Mouse (Mus musculus) mouse trophoblast stem cell (cell line): Measurements from ENCODE around the gene Gpr146.

Source experiments
- in situ Hi-C, 2 experiments: fragments of 300-500 bp; cut with MseI, MboI; formaldehyde crosslinking; loops; 2 replicates in 1 of 2; 3 replicates in 1 of 2; pipeline ENCODE4 v1.15.1; 2025

The Gpr146 gene

DNA sequence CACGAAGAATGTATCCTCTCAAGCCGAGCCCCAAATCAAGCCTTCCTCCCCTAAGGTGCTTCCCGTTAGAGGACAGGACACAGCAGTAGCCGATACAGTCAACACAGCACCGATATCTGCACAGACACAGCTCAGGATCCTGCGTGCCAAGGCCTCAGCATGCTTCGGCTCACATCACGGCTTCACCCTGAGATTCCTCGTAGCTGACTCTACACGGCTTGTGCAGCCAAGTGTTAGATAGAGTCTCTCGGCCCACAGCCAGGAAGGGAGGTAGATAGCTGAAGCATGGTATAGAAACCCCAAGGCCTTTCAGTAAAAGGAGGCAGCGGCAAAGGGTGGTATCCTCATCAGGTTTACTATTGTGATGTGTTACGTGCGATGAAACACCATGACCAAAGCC lies 22.5 kb downstream of the Gpr146 start:
- in situ Hi-C loops, result no loop called here

DNA sequence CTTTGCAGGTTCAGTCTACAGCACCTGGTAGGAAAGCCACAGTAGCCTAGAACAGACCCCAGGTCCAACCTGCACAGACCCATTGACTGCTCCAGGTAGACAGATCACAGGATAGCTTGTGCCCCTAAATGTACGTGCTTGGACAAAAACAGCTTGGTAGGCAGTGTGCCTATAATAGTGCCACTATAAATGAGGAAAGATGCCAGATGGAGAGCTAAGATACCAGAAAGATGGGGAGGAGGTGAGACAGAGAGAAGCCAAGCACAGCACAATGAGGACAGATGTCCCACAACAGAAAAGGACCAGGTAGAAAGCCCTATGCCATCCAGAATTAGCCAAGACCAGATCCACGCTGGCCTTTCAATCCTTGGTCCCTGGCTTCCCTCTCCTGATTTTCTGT lies 24.6 kb downstream of the Gpr146 start:
- in situ Hi-C loops, result no loop called here

DNA sequence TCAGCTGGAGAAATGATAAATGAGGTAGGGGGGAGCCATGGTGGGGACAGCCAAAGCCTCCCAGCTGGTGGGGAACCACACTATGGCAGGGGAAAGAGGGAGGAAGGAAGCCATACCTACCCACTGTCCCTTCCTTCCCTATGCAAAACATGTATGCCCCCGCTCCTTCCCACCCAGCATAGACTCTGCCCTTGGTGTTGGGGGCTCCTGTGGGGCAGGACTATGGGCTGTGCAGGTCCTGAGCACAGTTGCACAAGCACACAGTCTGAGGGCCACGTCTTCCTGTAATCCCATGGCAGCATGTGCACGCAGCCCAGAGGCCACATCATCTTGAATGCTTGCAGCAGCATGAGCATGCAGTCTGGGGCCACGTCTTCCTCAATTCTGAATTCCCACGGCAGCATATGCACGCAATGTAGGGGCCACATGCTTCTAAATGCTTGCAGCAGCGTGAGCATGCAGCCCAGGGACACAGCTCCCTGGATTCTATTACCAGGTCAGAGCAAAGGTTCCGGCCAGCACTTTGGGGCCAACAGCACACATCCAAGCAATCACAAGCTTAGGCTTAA lies 26.3 kb downstream of the Gpr146 start:
- in situ Hi-C loops, result no loop called here

DNA sequence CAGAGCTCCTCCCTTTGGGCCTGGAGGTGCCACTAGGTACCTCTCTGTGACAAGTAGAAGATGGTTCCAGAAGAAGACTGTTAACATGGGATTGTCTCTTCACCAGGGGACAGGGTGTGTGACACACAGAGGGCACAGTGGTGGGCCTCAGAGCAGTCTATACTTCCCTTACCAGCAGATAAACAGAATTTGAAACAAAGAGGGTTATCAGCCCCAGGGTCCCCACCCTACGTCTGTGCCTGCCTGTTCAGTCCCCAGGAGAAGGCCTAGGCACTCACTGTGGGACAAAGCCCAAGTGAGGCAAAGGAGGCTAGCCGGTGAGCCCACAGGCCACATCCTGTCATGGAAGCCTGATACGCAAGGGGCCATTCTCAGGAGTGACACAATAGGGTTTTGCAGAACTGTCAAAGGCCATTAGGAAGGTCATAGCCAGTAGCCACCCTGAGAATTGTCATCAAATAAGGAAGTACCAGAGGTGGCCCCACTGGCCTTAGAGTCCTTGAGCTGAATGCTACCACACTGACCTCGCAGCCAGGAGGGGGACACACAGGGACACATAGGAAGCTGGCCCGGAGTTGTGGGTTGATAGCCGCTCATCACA lies 27.4 kb downstream of the Gpr146 start, which contains the start of gene C130050O18Rik:
TSS of gene C130050O18Rik (plus strand) at position 480 of the 601 bp plus-strand sequence.
- in situ Hi-C loops, result no loop called here

- in situ Hi-C loops, result no loop called here
Measured at GRCm38 (mm10) chr5:139405478-139405877, 28.0 kb downstream of the Gpr146 start.

GRCm38 (mm10) chr5:139405953-139406352 lies 28.5 kb downstream of the Gpr146 start:
- in situ Hi-C loops, result no loop called here

- in situ Hi-C loops, result no loop called here
Measured at GRCm38 (mm10) chr5:139407121-139407885, 29.8 kb downstream of the Gpr146 start.

GRCm38 (mm10) chr5:139408511-139408910 lies 31.0 kb downstream of the Gpr146 start:
- in situ Hi-C loops, result no loop called here

DNA sequence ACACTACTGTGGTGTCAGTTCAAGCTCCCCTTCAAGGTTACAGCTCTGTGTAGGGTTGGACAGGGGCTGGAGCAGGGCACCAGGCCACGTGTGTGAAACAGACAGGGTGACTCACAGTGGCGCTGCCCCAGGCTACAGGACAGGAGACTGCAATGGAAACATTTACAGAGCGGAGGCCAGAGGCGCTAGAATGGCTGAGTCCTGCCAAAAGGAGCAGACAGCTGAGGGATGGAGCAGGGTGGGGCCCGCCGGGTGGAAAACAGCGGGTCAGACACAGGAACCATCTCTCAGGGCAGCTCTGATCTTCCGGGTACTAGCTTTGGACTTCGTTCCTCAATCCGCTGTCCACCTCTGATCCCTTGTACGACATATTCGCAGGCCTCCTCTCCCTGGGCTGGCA lies 31.9 kb downstream of the Gpr146 start:
- in situ Hi-C loops, result no loop called here

DNA sequence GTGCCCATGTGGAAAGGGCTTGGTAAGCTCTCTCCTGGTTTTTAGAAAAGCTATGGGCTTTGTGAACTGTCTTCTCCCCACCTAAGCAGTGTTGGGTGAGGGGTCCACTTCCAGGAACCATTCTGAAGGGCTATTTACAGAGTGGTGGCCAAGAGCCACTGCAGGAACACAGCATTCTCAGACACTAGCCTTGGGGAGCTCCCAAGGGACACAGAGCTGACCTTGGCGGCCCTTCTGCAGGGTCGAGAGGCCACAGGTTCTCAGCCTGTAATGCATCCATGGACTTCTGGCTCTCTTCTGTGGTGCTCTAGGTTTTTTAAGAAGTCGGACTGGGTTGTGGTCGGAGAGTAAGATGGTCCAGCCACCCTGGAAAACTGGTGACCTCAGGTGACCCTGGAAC lies 32.6 kb downstream of the Gpr146 start:
- in situ Hi-C loops, result no loop called here

DNA sequence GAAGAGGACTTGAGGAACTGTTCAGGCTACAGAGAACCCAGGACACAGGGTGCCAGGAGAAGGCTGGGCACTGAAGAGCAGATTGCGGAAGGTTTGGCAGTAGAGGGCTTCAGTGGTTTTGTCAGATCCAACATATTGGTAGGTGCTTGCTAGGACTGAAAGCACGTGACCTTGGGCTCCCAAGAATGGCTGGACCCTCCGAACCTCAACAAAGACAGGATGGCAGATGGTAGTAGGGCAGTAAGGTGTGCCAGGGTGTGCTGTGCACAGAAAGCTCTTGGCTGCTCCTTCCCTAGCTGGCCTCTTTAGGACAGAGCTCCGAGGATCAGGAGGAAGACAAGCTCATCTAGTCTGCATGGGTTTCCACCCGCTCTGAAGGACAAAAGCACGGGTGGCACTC lies 33.6 kb downstream of the Gpr146 start:
- in situ Hi-C loops, result no loop called here

DNA sequence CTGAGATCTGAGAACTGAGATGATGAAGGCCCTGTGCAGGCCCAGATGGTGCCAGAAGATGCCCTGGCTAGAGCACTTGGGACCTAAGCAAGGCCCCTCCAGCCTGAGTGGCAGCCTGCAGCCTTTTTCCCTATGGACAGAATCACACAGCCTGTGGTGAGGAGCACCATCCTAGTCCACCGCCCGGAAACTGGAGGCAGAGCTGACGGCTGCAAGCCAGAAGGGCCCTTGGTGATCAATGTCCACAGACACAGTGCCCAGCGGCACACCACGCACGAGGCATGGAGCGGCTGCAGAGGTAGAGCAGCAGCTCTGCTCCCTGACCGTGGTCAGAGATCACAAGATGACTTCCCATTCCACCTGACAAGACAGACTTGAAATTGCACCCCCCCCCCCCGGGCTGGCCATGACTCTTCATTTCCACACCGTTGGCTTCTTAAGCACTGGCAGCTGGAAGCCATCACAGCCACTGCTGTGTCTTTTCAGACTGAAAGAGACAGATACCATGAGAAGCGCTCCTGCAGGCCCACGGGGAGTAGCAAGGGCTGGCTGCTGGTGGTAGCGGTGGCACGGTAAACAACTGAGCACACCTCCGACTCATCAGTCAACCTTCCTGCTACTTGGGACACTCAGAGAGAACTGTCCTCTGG lies 34.3 kb downstream of the Gpr146 start:
- in situ Hi-C loops, result no loop called here

DNA sequence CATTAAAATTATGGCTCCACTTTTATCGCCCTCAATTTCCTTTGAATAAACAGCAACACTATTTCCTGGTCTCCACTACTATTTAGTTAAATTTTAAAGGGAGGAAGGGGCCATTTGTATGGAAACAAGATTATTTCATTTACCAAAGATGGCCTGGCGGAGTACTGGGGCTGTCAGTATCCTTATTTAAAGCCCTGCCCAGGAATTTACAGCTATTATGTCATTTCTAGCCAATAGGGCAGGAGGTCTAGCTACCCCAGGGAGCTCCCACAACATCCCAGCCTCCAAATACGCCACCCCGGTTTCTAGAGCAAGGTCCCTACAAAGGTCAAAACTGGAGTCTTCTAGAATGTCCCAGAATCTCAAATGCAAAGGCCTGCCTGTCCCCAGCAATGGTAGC lies 36.0 kb downstream of the Gpr146 start:
- in situ Hi-C loops, result no loop called here

DNA sequence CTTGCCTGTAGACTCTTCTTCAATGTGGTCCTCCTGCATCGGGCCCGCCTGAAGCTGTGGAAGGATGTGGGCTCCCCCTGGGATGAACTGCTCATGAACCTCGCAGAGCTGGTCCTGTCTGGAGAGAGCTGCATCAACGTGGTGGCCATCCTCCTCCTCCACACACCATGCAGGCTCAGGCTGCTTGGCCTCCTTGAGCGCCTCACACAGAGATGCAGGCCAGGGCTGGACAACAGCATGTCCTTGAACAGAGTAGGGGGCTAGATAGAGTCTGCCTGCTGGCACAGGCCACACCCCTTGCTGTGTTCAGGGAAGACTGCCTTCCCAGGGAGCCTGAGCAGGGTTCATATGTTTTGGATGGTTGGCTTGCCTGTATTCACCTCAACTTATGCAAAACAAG lies 37.5 kb downstream of the Gpr146 start:
- in situ Hi-C loops, result no loop called here

DNA sequence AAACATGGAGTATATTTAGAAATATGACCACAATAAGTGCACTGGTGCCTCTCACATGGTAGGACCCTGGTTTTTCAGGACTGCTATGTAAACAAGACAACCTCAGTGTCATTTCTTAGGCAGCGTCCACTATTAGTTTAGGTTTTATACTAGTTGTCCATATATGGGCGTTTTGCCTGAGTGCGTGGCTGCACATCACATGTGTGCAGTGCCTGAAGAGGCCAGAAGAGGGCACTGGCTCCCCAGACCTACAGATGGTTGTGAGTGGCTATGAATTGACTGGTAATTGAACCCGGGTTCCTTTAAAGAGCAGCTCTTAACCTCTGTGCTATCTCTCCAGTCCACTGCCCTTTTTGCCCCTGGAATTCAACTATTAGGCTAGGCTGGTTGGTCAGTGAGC lies 39.4 kb downstream of the Gpr146 start:
- in situ Hi-C loops, result no loop called here

GRCm38 (mm10) chr5:139417480-139417879 lies 40.0 kb downstream of the Gpr146 start:
- in situ Hi-C loops, result no loop called here

- in situ Hi-C loops, result no loop called here
Measured at GRCm38 (mm10) chr5:139418110-139418509, 40.6 kb downstream of the Gpr146 start.

DNA sequence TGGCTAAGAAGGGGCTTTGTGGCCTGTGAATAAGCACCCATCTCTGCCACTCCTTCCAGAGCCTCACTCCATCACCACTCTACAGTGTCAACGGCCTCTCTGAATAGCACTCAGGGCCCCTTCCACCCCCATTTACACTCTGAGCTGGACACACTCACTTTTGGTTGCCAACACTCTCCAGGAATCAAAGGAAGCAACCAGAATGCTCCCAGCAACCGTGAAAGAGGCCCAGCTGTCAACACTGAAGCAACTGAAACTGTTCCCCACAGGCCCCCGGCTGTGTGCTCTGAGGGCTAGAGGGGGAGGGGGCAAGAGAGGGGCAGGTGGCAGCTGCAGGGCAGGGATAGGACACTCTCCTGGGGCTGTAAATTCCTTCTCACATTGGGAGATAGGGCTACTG lies 41.1 kb downstream of the Gpr146 start:
- in situ Hi-C loops, result no loop called here

DNA sequence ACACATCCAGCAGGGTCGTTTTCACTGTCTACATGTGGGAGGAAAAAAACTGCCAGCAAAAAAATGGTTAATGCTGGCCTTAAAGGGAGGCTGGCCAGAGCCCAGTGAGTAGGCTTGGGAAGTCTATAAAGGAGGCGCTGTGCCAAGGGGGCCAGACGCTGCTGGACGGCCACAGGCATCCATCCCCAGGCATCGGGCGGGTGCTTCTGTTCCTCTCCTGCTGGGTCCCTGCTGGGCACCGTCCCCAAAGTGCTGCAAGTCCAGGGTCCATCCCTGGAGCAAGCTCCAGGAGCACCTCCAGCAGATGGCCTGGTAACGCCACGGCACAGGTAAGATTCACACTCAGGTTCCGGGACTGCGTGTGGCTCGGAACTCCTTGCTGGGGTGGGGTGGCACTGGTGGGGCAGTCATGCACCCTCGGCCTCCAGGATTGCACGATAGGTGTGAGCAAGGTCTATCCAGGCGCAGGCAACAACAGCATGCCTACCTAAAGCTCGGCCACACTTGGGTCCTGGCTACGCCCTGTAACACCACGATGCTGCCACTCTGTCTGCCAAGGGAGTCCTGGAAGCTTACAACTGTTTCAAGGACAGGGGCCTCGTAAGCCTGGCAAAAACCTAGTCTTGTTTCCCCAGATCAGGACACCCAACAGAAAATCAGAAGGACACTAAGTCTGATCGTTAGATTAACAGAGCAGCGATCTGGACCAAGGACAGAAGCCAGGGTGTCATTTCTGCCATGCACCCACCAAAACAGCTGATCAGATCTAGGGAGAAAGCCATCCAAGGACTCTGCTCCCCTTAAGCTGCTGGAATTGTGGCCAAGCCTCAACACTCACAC lies 45.7 kb downstream of the Gpr146 start, which contains the start of gene Gper1:
TSS of gene Gper1 (plus strand) at position 126 of the 840 bp plus-strand sequence.
- in situ Hi-C loops, result no loop called here

DNA sequence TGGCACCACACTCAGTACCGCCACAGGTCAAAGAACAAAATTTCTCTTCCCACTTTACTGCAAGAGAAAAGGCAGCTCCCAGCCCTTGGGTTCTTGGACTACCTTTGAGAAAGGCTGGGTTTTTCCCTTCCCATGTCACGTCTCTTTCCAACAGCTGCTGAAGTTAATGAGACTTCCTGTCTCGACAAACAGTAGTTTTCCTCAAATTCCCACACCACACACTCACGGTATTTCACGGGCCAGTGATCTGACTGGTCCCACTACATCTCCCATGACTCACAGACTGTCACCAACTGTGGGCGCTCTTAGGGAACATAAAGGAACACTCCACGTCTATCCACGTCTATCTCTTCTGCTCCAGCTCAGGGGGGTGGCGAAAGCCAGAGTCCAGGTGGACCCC lies 47.7 kb downstream of the Gpr146 start:
- in situ Hi-C loops, result no loop called here

GRCm38 (mm10) chr5:139427001-139427400 lies 49.5 kb downstream of the Gpr146 start:
- in situ Hi-C loops, result no loop called here

DNA sequence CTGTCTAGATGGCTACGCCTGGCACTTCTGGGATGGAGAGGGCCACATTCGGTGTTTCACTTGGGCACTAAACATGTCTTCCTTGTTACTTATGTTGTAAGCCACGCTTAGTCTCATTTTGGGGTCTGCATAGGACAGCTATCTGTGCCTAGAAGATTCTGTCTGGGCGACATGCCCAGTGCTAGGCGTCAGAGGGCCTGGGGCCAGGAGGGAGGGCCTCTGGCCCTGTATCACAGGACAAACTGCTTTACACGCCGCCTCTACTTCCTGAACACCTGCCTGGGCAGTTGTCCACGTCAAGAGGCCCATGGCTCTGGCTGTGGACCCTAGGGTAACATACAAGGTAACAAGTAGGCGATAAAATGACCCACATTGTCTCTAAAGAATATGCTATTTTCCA lies 50.5 kb downstream of the Gpr146 start:
- in situ Hi-C loops, result no loop called here
